Mouse (Mus musculus): ENCODE measurements around the gene Timp2.
"Not testable (repeated sequence)": the region's sequence is repeated elsewhere in the genome, so short reads cannot be mapped to it uniquely, and the experiment has no call there.

Gene Timp2

GRCm38 (mm10) chr11:118333431-118333830 lies 22.1 kb downstream of the Timp2 start:
- DNase-seq (ENCODE audit: low spot score in 2 of 2): no peak

- peak in 1 of 2 experiments; percentile 66 for DNase-seq (ENCODE audit: low spot score in 2 of 2)
Observed at GRCm38 (mm10) chr11:118332376-118332775, 23.2 kb downstream of the Timp2 start.

- no peak for DNase-seq (ENCODE audit: low spot score in 2 of 2)
Observed at GRCm38 (mm10) chr11:118330777-118331176, 24.8 kb downstream of the Timp2 start.

DNA sequence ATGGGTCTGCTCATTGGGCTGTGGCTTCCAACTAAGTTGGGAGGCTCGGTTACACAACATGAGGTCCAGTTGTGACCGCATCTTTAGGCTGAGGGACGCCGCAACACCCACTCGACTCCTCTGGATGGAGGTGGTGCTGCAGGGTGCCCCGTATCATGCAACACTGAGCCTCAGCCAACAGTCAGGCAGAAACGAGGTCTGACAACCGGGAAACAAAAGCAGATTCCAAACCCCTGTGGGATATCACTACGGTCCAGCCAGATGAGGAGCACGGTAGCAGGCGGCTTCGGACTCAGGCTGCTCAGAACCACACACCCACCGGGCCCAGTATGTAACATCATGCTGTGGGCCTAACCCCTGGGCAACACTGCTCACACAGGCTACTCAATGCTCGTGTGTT lies 25.2 kb downstream of the Timp2 start:
- no peak for DNase-seq (ENCODE audit: low spot score in 2 of 2)

DNA sequence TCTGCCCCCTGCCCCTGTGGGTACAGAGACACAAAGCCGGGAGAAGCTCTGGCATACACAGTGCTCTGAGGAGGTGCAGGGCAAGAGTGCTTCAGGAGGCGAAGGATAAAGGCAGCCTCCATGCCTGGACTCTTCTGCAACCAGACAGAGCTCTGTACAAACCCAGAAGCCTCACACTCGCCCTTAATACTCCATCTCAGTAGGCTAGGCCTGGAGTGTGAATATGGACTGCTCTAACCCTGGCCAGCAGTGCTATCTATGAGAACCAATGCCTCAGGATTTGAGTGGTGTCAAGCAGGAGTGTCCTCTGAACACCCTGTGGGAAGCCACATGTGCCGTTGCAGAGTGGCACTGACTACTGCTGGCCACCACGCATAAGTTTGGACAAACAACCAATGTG lies 26.6 kb downstream of the Timp2 start:
- DNase-seq (ENCODE audit: low spot score in 2 of 2): no peak

DNA sequence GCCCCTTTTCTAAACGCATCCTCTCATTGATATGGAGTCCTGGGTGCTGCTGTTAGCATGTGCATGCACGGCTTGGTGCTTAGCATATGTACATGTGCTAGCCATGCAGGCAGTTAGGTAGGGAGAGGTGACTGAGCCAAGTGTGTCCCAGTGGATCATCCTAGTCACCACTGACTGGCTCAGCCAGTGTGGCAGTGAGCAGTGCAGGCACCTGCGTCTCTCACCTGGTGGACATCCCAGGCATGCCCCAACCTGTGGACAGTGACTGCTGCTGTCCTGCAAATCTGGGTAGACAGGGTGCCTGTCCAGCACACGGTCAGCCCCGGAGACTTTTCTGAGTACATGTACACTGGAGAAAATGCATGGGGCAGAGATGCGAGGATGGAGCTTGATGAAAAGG lies 27.0 kb downstream of the Timp2 start:
- no peak for DNase-seq (ENCODE audit: low spot score in 2 of 2)

- peak in 1 of 2 experiments; percentile 84 for DNase-seq (ENCODE audit: low spot score in 2 of 2)
Observed at GRCm38 (mm10) chr11:118326991-118327971, 28.3 kb downstream of the Timp2 start.

DNA sequence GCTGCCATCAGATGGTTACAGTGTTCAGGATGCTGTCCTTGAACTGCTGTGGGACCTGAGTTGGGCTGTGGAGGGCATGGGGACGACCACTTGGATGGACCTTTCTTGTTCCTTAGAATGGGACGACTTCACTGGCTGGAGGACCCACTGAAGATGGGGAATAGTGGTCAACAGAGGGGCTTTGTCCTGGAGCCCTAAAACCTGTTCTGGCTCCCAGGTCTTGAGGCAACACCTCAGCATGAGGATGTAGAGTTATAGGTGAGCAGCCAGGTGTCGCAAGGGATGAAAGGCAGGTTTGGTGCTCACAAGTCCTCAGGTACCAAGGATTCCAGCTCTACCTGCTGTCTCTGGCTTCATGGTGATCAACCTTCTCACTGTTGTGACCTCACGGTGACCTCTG lies 29.0 kb downstream of the Timp2 start:
- no peak for DNase-seq (ENCODE audit: low spot score in 2 of 2)

DNA sequence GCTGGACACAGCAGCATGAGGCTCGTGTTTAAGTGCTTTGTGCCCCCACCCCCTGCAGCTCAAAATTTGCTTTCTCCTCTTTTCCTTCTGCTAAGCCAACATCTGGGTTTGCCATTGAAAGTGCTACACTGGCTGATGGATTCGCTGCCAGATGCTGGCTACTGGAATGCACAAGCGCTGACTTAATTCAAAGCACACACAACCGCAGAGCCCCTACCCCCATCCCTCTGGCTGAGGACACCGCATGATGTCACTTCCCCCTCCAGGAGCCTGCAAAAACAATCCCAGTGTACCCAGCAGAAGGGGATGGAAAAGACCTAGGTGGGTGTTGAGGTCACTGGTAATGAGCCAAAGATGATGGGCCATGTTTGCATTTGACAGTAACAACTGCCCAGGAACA lies 31.0 kb downstream of the Timp2 start:
- no peak for DNase-seq (ENCODE audit: low spot score in 2 of 2)

DNA sequence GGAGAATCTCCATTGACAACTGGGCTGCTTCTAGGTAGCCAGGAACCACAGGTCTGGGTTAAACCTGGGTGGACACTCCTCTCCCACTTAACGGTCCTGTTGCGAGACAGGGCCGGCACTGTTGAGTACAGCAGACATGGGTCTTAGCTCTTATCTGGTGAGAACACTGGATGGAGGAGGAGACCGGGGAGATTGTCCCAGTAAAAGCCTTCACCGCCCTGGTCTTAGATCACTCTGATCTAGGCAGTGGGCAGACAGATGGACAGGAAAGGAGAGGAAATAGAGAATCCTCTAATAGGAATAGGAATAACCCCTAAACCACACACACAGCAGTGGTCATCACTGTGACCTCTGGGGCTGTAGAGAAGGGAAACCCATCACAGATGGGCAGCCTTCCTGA lies 31.6 kb downstream of the Timp2 start:
- no peak for DNase-seq (ENCODE audit: low spot score in 2 of 2)

- no peak for DNase-seq (ENCODE audit: low spot score in 2 of 2)
Observed at GRCm38 (mm10) chr11:118322647-118323046, 32.9 kb downstream of the Timp2 start.

DNA sequence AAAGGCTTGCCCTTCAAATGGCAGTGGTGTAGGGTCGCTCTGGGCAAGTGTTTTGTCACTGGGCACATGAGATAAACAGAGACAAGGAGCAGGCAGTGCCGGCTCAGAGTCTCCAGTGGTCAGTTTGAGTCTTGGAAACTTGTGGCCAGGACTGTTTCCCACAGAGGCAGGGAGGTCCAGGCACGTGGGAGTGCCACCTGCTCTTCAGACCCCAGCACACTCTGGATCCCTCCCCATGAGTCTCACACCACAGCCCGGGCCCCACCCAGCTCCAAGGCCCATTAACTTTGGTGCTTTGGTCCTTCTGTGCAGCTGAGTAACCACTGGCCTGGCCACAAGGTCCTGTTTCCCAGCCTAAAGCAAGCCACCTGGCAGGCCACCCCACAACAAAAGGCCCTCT lies 33.6 kb downstream of the Timp2 start:
- DNase-seq (ENCODE audit: low spot score in 2 of 2): no peak

DNA sequence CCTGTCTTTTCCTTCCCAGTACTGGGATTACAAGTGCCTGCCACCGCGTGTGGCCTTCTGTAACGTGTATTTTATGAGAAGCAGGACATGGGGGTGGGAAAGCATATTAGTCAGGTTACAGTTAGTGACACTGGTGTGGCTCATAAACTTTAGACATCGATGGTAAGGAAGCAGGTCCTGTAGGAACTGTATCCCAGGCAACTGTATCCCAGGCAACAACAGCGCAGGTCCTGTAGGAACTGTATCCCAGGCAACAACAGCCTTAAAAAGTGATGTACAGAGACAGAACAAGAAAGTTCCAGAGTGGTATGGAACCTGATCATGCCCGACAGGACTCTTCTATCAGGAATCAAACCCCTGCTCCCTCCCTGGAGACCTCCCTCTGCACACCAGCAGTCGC lies 34.0 kb downstream of the Timp2 start:
- no peak for DNase-seq (ENCODE audit: low spot score in 2 of 2)

- no peak for DNase-seq (ENCODE audit: low spot score in 2 of 2)
Observed at GRCm38 (mm10) chr11:118318678-118319077, 36.9 kb downstream of the Timp2 start.

DNA sequence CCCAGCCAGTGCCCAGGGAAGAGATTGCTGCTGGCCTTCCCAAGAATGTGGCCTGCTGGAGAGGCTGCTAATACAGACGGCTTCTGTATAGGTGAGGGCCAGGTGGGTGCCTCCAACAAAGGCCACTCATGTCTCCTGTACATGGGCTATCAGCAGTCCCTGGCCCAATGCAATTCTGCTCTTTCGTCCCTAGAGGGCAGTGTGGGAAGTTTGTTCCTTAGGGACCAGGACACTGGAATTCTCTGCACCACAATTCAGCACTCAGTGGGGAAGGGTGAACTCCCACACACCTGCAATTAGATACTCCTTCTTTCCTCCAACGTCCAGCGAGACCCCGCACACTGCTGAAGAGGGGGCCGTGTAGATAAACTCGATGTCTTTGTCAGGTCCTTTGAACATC lies 38.4 kb downstream of the Timp2 start:
- DNase-seq (ENCODE audit: low spot score in 2 of 2): no peak

DNA sequence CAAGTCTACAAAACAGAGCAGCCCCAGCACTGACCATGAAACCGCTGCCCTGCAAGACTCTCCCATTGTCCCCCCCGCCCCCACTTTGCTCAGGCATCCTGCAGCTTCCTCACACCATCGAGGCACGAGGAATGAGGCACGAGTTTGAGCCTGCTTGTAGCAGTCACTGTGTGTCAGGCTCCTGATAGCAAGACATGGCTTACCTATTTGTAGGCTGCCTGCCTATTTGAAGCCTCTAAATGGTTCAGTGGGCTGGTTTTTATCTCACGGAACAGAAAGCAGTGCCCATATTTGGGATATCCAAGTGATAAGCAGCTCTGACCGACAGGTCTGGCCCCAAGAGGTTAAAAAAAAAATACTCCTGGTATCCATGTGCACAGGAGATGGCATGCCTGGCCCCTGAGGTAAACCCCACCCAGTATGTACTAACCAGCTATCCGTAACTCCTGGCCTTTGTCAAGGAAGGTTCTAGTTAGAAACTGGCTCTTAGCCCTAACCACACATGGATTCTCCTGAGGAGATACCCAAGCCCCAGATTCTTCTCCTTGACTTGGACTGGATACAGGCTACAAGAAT lies 39.2 kb downstream of the Timp2 start:
- no peak for DNase-seq (ENCODE audit: low spot score in 2 of 2)

GRCm38 (mm10) chr11:118312132-118312723 lies 43.3 kb downstream of the Timp2 start:
- DNase-seq (ENCODE audit: low spot score in 2 of 2): no peak

DNA sequence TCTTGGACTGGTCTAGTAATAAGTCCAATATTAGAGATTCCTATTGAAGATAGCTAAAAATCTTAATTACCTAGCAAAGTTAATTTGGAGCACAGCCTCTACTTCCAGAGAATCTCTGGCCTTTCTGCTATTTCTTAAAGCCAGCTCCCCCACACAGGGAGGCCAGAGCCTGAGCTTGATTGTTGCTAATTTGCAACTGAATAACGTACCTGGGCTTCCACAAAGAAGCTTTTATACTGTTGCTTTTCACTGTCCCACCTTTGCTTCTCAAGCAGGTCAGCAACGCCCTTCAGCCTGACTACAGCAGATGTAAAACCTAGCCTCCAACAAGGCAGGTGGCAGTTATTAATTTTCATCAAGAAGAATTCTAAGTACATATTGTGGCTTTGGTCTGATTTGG lies 47.6 kb downstream of the Timp2 start:
- DNase-seq (ENCODE audit: low spot score in 2 of 2): not testable (repeated sequence)

- DNase-seq (ENCODE audit: low spot score in 2 of 2): not testable (repeated sequence)
Observed at GRCm38 (mm10) chr11:118303959-118304358, 51.6 kb downstream of the Timp2 start.

DNA sequence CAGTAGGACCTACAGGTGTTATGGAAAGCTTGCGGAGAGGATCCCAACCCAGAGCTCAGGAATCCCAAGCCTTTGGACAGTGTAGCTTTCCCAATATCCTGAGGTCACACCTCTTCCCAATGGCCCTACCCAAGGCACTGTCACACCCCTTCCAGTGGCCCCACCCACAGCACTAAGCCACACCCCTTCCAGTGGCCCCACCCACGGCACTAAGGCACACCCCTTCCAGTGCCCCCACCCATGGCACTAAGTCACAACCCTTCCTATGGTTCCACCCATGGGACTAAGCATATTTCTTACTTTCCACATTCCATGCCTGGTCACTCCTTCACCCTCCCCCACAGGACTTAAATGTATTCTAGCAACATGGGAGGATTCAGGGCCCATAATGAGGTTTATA lies 56.7 kb downstream of the Timp2 start:
- no peak for DNase-seq (ENCODE audit: low spot score in 2 of 2)

DNA sequence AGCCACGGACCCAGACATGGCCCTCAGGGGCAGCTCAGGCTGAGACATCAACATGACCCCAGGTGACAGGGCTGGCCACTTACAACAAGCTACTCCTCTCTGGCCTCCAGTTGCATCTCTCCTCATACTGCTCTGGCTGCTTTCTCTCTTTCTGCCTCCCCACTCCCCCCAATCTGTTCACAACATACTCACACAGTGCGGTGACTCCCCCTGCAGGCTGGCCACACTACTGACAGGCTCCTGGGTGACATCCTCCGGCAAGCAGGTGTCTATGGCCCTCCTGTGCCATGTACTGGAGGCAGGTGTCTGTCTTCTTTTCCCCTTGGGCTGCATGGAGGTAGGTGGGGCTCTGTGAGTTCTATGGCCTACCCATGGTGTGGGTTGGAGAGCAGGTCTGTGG lies 57.6 kb downstream of the Timp2 start:
- no peak for DNase-seq (ENCODE audit: low spot score in 2 of 2)

DNA sequence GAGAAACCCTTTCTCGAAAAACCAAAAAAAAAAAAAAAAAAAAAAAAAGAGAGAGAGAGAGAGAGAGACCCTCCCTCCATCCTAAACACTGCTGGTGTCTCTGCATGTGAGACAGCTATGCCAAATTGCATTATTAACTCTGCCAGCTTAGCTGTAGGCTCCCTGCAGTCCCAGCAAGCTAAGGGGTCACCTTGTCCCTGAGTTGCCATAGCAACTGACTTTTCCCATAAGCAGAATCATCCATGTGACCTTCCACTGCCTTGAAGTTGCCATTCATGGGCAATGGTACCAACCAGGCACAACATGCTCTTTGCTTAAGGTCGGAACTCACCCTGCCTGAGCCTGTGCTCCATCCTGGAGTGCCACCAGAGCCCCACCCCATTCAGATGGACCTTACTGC lies 60.5 kb downstream of the Timp2 start:
- DNase-seq (ENCODE audit: low spot score in 2 of 2): no peak

DNA sequence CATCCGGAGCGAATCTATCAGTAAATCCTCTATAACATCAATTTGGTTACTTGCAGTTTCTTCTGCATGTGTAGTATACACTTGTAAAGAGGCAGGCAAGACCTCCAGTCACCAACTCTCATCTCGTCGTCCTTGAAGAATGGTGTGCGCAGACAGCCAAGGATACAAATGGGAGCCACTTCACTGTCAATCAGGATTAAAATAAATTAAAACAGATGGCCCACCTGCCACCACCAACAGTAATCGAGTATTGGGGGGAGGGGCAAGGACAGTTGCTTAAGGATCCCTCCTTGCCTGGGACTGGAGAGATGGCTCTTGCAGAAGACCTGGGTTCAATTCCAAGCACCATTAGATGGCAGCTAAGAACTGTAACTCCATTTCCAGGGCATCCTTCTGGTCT lies 62.9 kb downstream of the Timp2 start:
- DNase-seq (ENCODE audit: low spot score in 2 of 2): no peak

All from urinary bladder, adult 18-20 months (tissue).